ENCODE assay signal across 41 mouse cellular contexts in the genomic region with DNA sequence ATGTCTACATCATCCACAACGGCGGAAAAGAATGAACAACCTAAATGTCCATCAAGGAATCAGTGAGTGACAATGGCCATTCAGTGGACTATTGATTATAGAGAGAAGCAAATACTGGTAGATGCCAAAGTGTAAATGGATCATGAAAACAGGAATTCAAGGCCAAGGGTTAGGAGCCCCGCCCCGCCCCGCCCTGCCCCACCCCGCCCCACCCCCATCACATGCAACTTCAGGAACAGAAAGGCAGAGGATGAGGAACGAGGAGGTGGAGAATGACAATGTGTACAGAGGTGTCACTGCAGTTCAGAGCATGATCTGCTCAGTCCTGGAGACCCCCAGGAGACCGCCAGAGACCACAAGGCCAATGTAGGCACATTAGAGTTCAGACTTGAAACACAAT. TPM values are rescaled to one million over a fixed set of nuclear protein-coding genes. Genes with fewer than 3 reads are reported as not detected.
DNase-seq lines count a peak whose midpoint lies in the region; ATAC-seq and TF ChIP-seq lines count a peak whose summit lies in the region.
"Had no signal": no experiment of that assay in that cellular context is flagged by ENCODE, and none has a peak within 500 bp of the region (broad histone marks: within the 10 kb centered on the region; RNA-seq: fewer than 3 reads in every experiment).

No protein-coding gene starts in this region.

- peak overlapping the region; percentile 12 for H3K4me2 ChIP-seq in heart, embryonic 13.5 days
- peak overlapping the region; percentile 64 for H3K4me2 ChIP-seq in liver, embryonic 12.5 days
- H3K4me2 ChIP-seq in liver, postnatal 0 days (ENCODE audit: low read depth, low read length), result peak overlapping the region; percentile 35; the same call in 1 of the 2 replicates
- H3K4me2 ChIP-seq: embryonic facial prominence, embryonic 12.5 days; intestine, embryonic 15.5 days; limb, embryonic 15.5 days; midbrain, embryonic 13.5 days; neural tube, embryonic 13.5 days had no signal

- intact Hi-C loops in heart, postnatal 36 days (cut with DNase I), result no loop called here

- TF ChIP-seq EP300 in liver, postnatal 0 days (IDR thresholded peaks at IDR 0.05; ENCODE audit: low read depth), result no peak

- H3K4me3 ChIP-seq in heart, embryonic 13.5 days, result no peak overlapping the region
- peak overlapping the region; percentile 14; the same call in 1 of the 2 replicates for H3K4me3 ChIP-seq in liver, embryonic 12.5 days
- no peak overlapping the region for H3K4me3 ChIP-seq in liver, postnatal 0 days (ENCODE audit: low read depth, low read length)
- H3K4me3 ChIP-seq: embryonic facial prominence, embryonic 12.5 days; gastrocnemius, adult 2 months; intestine, embryonic 15.5 days; limb, embryonic 10.5 days; limb, embryonic 15.5 days; megakaryocyte, embryonic 14.5 days; midbrain, embryonic 13.5 days; neural tube, embryonic 13.5 days had no signal

- peaks cover 45% of the 10 kb centered on the region for H3K4me1 ChIP-seq in heart, embryonic 13.5 days
- H3K4me1 ChIP-seq in liver, embryonic 12.5 days, result peaks cover 62% of the 10 kb centered on the region
- peaks cover 16% of the 10 kb centered on the region for H3K4me1 ChIP-seq in liver, postnatal 0 days (ENCODE audit: insufficient read depth)

- H3K36me3 ChIP-seq in heart, embryonic 13.5 days, result no peaks in the 10 kb centered on the region
- H3K36me3 ChIP-seq in liver, embryonic 12.5 days, result no peaks in the 10 kb centered on the region
- no peaks in the 10 kb centered on the region for H3K36me3 ChIP-seq in liver, postnatal 0 days (replicated peaks; ENCODE audit: insufficient read depth, low read length)
- H3K36me3 ChIP-seq: embryonic facial prominence, embryonic 12.5 days; intestine, embryonic 15.5 days; limb, embryonic 10.5 days; limb, embryonic 15.5 days; midbrain, embryonic 13.5 days; neural tube, embryonic 13.5 days had no signal

- H3K27ac ChIP-seq in heart, embryonic 13.5 days (replicated peaks), result no peak overlapping the region
- peak overlapping the region; percentile 42 for H3K27ac ChIP-seq in liver, embryonic 12.5 days
- no peak overlapping the region for H3K27ac ChIP-seq in liver, postnatal 0 days (ENCODE audit: low read depth)
- H3K27ac ChIP-seq: embryonic facial prominence, embryonic 12.5 days; gastrocnemius, adult 2 months; hindbrain, postnatal 0 days; intestine, embryonic 15.5 days; kidney, postnatal 0 days; limb, embryonic 10.5 days; limb, embryonic 15.5 days; midbrain, embryonic 13.5 days; neural tube, embryonic 13.5 days had no signal

- H3K9ac ChIP-seq in heart, embryonic 13.5 days, result no peak overlapping the region
- H3K9ac ChIP-seq in liver, embryonic 12.5 days, result no peak overlapping the region
- no peak overlapping the region for H3K9ac ChIP-seq in liver, postnatal 0 days (replicated peaks)
- H3K9ac ChIP-seq: embryonic facial prominence, embryonic 12.5 days; intestine, embryonic 15.5 days; limb, embryonic 15.5 days; midbrain, embryonic 13.5 days; neural tube, embryonic 13.5 days had no signal

- no peak for TF ChIP-seq CTCF in liver, postnatal 0 days (IDR thresholded peaks at IDR 0.05; ENCODE audit: low read depth)

- DNase-seq in heart, postnatal 36 days, result no peak
- peak; percentile 3 for DNase-seq in MEL-GATA-1-ER (ENCODE audit: extremely low read depth, low read depth)
- DNase-seq in liver, postnatal 0 days, result peak; percentile 52
- DNase-seq in adrenal gland, adult 2 months, result no peak
- no peak for DNase-seq in cerebellum, adult 9-10 months
- DNase-seq: adrenal gland, postnatal 36 days; B cell, adult 2 months; cerebellum, adult 2 months; cerebellum, postnatal 36 days; embryo, embryonic 11 days; gastrocnemius, adult 2 months; heart, postnatal 14 days; kidney, adult 8-10 months; kidney, postnatal 4 days; lung, postnatal 36 days; thymus, postnatal 14 days had no signal

- no peak for ATAC-seq in heart, embryonic 13.5 days (ENCODE audit: extremely low read depth, insufficient number of reproducible peaks, low FRiP score, low TSS enrichment)
- ATAC-seq in liver, embryonic 12.5 days, result peak; percentile 42
- ATAC-seq in liver, postnatal 0 days, result peak; percentile 57
- ATAC-seq in megakaryocyte progenitor cell, adult 5-6 weeks (replicated peaks; ENCODE audit: poor library complexity), result no peak
- ATAC-seq: forebrain, embryonic 16.5 days; hindbrain, postnatal 0 days; intestine, embryonic 15.5 days; midbrain, embryonic 13.5 days had no signal

- 61% methylated on average over 8 of the region's 8 CpGs for WGBS in heart, embryonic 13.5 days
- WGBS in liver, embryonic 12.5 days (ENCODE audit: insufficient replicate concordance), result 26% methylated on average over 8 of the region's 8 CpGs
- 40% methylated on average over 8 of the region's 8 CpGs for WGBS in liver, postnatal 0 days (ENCODE audit: insufficient replicate concordance)

- no peaks in the 10 kb centered on the region for H3K27me3 ChIP-seq in heart, embryonic 13.5 days (replicated peaks)
- peaks cover 33% of the 10 kb centered on the region for H3K27me3 ChIP-seq in liver, embryonic 12.5 days (replicated peaks)
- peaks cover 6% of the 10 kb centered on the region; the same call in 1 of the 2 replicates for H3K27me3 ChIP-seq in liver, postnatal 0 days (ENCODE audit: insufficient read depth, low read length)
- H3K27me3 ChIP-seq: intestine, embryonic 15.5 days; midbrain, embryonic 13.5 days had no signal

- H3K9me3 ChIP-seq in heart, embryonic 13.5 days, result no peaks in the 10 kb centered on the region
- H3K9me3 ChIP-seq in liver, embryonic 12.5 days (replicated peaks), result no peaks in the 10 kb centered on the region
- no peaks in the 10 kb centered on the region for H3K9me3 ChIP-seq in liver, postnatal 0 days (ENCODE audit: low read length)
- H3K9me3 ChIP-seq: embryonic facial prominence, embryonic 12.5 days; intestine, embryonic 15.5 days; limb, embryonic 10.5 days; limb, embryonic 15.5 days; megakaryocyte, embryonic 14.5 days; midbrain, embryonic 13.5 days; neural tube, embryonic 13.5 days had no signal

RNA-seq across cellular contexts. Expression of gene Calm2, which starts 23.5 kb away (rescaled TPM):
- polyA plus RNA-seq in heart, embryonic 13.5 days (2015; fragmentation: Nextera tagmentation; extraction: Ambion mirVana), result 550 and 637 TPM in 2 replicates
- total RNA-seq in heart, postnatal 36 days (2021), result 100 to 1,000 TPM; 133 to 154 TPM
- polyA plus RNA-seq in liver, embryonic 12.5 days (2016; fragmentation: Nextera tagmentation; extraction: Ambion mirVana), result 401 and 435 TPM in 2 replicates
- polyA plus RNA-seq in liver, postnatal 0 days (2015; fragmentation: Nextera tagmentation; extraction: Ambion mirVana), result 397 and 413 TPM in 2 replicates
- total RNA-seq in adrenal gland, adult 2 months (2021), result 100 to 1,000 TPM; 485 to 563 TPM
- polyA plus RNA-seq in adrenal gland, adult 2 months (2012; rRNA removed), result 6.4 and 6.8 TPM in 2 replicates
- 664 and 692 TPM in 2 replicates for total RNA-seq in megakaryocyte progenitor cell, adult 5-6 weeks (2015)
- total RNA-seq in megakaryocyte progenitor cell, adult 5-6 weeks (2017), result 1,536 and 1,800 TPM in 2 replicates

RNA-seq across cellular contexts. Expression of gene Stpg4, which starts 42.7 kb away (rescaled TPM):
- 0.27 TPM in 1 of 2 replicates, not detected in the other for polyA plus RNA-seq in heart, embryonic 13.5 days (2015; fragmentation: Nextera tagmentation; extraction: Ambion mirVana)
- not detected for total RNA-seq in heart, postnatal 36 days (2021)
- polyA plus RNA-seq in liver, embryonic 12.5 days (2016; fragmentation: Nextera tagmentation; extraction: Ambion mirVana), result not detected in 2 replicates
- not detected in 2 replicates for polyA plus RNA-seq in liver, postnatal 0 days (2015; fragmentation: Nextera tagmentation; extraction: Ambion mirVana)
- not detected for total RNA-seq in adrenal gland, adult 2 months (2021)
- polyA plus RNA-seq in adrenal gland, adult 2 months (2012; rRNA removed), result not detected in 2 replicates
- total RNA-seq in megakaryocyte progenitor cell, adult 5-6 weeks (2015), result 1.0 TPM in 1 of 2 replicates, not detected in the other
- total RNA-seq in megakaryocyte progenitor cell, adult 5-6 weeks (2017), result not detected in 2 replicates
- total RNA-seq: adrenal gland, adult 18-20 months; adrenal gland, postnatal 36 days; gastrocnemius, adult 2 months; gastrocnemius, postnatal 4 days; heart, postnatal 14 days; layer of hippocampus, adult 8-10 months; layer of hippocampus, postnatal 25 days; left cerebral cortex, adult 8-10 months had no signal
- polyA plus RNA-seq: brain, embryonic 14.5 days; cerebellum, adult 2 months; embryonic facial prominence, embryonic 12.5 days; forebrain, embryonic 11.5 days; forebrain, embryonic 16.5 days; heart, embryonic 14.5 days; hindbrain, embryonic 11.5 days; hindbrain, postnatal 0 days; intestine, embryonic 15.5 days; kidney, postnatal 0 days; limb, embryonic 10.5 days; limb, embryonic 15.5 days; lung, embryonic 16.5 days; midbrain, embryonic 13.5 days; stomach, embryonic 14.5 days; urinary bladder, adult 2 months had no signal

Comparison
In these comparisons a context has a peak if more than half of its experiments do, and no peak if none do; other contexts are left out.
1. ATAC-seq: peak in liver, embryonic 12.5 days (single experiment) and liver, postnatal 0 days (single experiment); none in heart, embryonic 13.5 days (single experiment) and megakaryocyte progenitor cell, adult 5-6 weeks (single experiment).
2. H3K4me2 ChIP-seq: peak in every context shown above with its lines; median percentile 64 in liver, embryonic 12.5 days; 35 in liver, postnatal 0 days; 12 in heart, embryonic 13.5 days.
3. DNase-seq: peak in MEL-GATA-1-ER (single experiment) and liver, postnatal 0 days (single experiment); none in heart, postnatal 36 days (0 of 2), adrenal gland, adult 2 months (single experiment) and cerebellum, adult 9-10 months (single experiment).
4. RNA of gene Calm2, which starts 23.5 kb away (polyA plus RNA-seq): 550 to 637 TPM in heart, embryonic 13.5 days, 401 to 435 TPM in liver, embryonic 12.5 days and 397 to 413 TPM in liver, postnatal 0 days; 6.4 to 6.8 TPM in adrenal gland, adult 2 months; every median in the first group is over 10 times any median in the second.